Mouse (Mus musculus): Measurements from ENCODE around the gene Hoxc6.

The Hoxc6 gene

GRCm38 (mm10) chr15:102988078-102988477, 10.0 kb upstream of the Hoxc6 start:
- in situ Hi-C loops (cut with MboI, MseI) = loop anchor here (5.0 to 10.0 kb wide), 4 partner anchors 46 to 327 kb away; partner anchors contain the start of gene Gpr84 (in 1 of the 2)

- in situ Hi-C loops (cut with MboI, MseI) = no loop called here
These were observed 7.3 kb upstream of the Hoxc6 start, which contains the start of gene Hoxc8 for GRCm38 (mm10) chr15:102990461-102991397. Hoxc8 (plus strand) TSS chr15:102990607.

GRCm38 (mm10) chr15:102991782-102992181, 6.3 kb upstream of the Hoxc6 start:
- in situ Hi-C loops (cut with MboI, MseI) = no loop called here

- in situ Hi-C loops (cut with MboI, MseI) = no loop called here
These were observed 5.9 kb upstream of the Hoxc6 start for GRCm38 (mm10) chr15:102992206-102992605.

GRCm38 (mm10) chr15:102992863-102993262, 5.2 kb upstream of the Hoxc6 start:
- in situ Hi-C loops (cut with MboI, MseI) = no loop called here

- in situ Hi-C loops (cut with MboI, MseI) = no loop called here
These were observed 1.5 kb upstream of the Hoxc6 start for GRCm38 (mm10) chr15:102996548-102996947.

- in situ Hi-C loops (cut with MboI, MseI) = no loop called here
These were observed 626 bp upstream of the Hoxc6 start for GRCm38 (mm10) chr15:102997431-102997830.

GRCm38 (mm10) chr15:102998608-102999182, 638 bp downstream of the Hoxc6 start:
- in situ Hi-C loops (cut with MboI, MseI) = no loop called here

- in situ Hi-C loops (cut with MboI, MseI) = no loop called here
These were observed 1.2 kb downstream of the Hoxc6 start for GRCm38 (mm10) chr15:102999183-102999831.

GRCm38 (mm10) chr15:102999955-103000354, 1.9 kb downstream of the Hoxc6 start:
- in situ Hi-C loops (cut with MboI, MseI) = no loop called here

GRCm38 (mm10) chr15:103000501-103000901, 2.4 kb downstream of the Hoxc6 start:
- in situ Hi-C loops (cut with MboI, MseI) = no loop called here

GRCm38 (mm10) chr15:103001370-103001769, 3.3 kb downstream of the Hoxc6 start:
- in situ Hi-C loops (cut with MboI, MseI) = no loop called here

GRCm38 (mm10) chr15:103002156-103002555, 4.1 kb downstream of the Hoxc6 start:
- in situ Hi-C loops (cut with MboI, MseI) = no loop called here

- in situ Hi-C loops (cut with MboI, MseI) = no loop called here
These were observed 4.9 kb downstream of the Hoxc6 start for GRCm38 (mm10) chr15:103002821-103003448.

- in situ Hi-C loops (cut with MboI, MseI) = no loop called here
These were observed 7.3 kb downstream of the Hoxc6 start for GRCm38 (mm10) chr15:103005308-103005707.

- in situ Hi-C loops (cut with MboI, MseI) = no loop called here
These were observed 7.7 kb downstream of the Hoxc6 start for GRCm38 (mm10) chr15:103005797-103006196.

GRCm38 (mm10) chr15:103006326-103006725, 8.3 kb downstream of the Hoxc6 start:
- in situ Hi-C loops (cut with MboI, MseI) = no loop called here

- in situ Hi-C loops (cut with MboI, MseI) = no loop called here
These were observed 11.4 kb downstream of the Hoxc6 start for GRCm38 (mm10) chr15:103009265-103010111.

GRCm38 (mm10) chr15:103010112-103010846, 12.2 kb downstream of the Hoxc6 start:
- in situ Hi-C loops (cut with MboI, MseI) = no loop called here
